Mouse (Mus musculus) thymus, adult 2 months (tissue): ENCODE measurements around the gene P4ha2.

ENCODE experiments used
- CTCF ChIP-seq: fragments of 200-500 bp; IDR thresholded peaks from 2 replicates; pipeline ENCODE4 v1.5.1; 2012; ENCODE audit warnings: mild to moderate bottlenecking, control low read depth, low read length, moderate library complexity, borderline replicate concordance; ENCODE audit not compliant: control insufficient read depth, poor library complexity, insufficient read depth; ENCODE audit errors: extremely low read depth
- POLR2A ChIP-seq: fragments of 200-500 bp; IDR thresholded peaks from 2 replicates; pipeline ENCODE4 v1.6.1; 2012; ENCODE audit warnings: mild to moderate bottlenecking, low read length, control low read depth, moderate library complexity; ENCODE audit not compliant: control insufficient read depth, poor library complexity, insufficient read depth; ENCODE audit errors: extremely low read depth

DNA sequence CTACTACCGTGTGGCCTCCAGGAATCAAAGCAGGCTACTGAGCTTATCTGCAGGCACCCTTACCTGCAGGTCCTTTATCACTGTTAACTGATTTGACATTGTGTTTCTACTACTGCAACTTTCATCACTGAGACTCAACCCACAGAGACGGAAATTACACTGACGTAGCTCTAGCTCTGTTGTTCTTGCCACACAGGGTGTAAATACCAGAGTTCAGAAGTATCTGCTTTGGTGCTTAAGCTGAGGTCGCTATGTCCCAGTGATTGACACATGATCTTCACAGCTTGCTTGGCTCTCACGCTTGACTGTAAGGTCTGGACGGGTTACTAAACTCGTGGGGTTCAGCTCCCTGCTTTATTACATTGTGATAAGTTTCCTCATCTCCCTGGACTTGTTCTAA lies 51.2 kb downstream of the P4ha2 start:
- TF ChIP-seq CTCF (no peak), POLR2A (no peak)
